18 mouse cellular contexts compared by ENCODE assay signal in genomic region chr10:98800949-98801348, GRCm38 (mm10).
DNase-seq lines count a peak whose midpoint lies in the region; ATAC-seq lines count a peak whose summit lies in the region.
"Had no signal": no experiment of that assay in that cellular context is flagged by ENCODE, and none has a peak within 500 bp of the region (broad histone marks: within the 10 kb centered on the region; RNA-seq: fewer than 3 reads in every experiment).

No protein-coding gene starts in this region.

- WGBS in lung, embryonic 15.5 days, result 51% methylated on average over 8 of the region's 8 CpGs
- 19% methylated on average over 8 of the region's 8 CpGs for WGBS in hindbrain, embryonic 13.5 days
- WGBS in limb, embryonic 10.5 days, result 67% methylated on average over 8 of the region's 8 CpGs
- WGBS in neural tube, embryonic 15.5 days, result 17% methylated on average over 8 of the region's 8 CpGs

- H3K9me3 ChIP-seq in lung, embryonic 15.5 days, result no peaks in the 10 kb centered on the region
- H3K9me3 ChIP-seq in hindbrain, embryonic 13.5 days, result no peaks in the 10 kb centered on the region
- H3K9me3 ChIP-seq in limb, embryonic 10.5 days (replicated peaks), result no peaks in the 10 kb centered on the region
- H3K9me3 ChIP-seq in neural tube, embryonic 15.5 days (replicated peaks), result no peaks in the 10 kb centered on the region
- H3K9me3 ChIP-seq: intestine, embryonic 15.5 days; kidney, embryonic 15.5 days; stomach, embryonic 15.5 days had no signal

- DNase-seq in lung, postnatal 14 days, result no peak
- no peak for DNase-seq in limb, embryonic 10.5 days (ENCODE audit: low spot score)
- DNase-seq in right cerebral cortex, postnatal 4 days, result no peak
- no peak for DNase-seq in right cerebral cortex, postnatal 10 days (ENCODE audit: low spot score in 2 of 2)
- DNase-seq: adrenal gland, postnatal 25 days; cerebellum, adult 8-10 months; gastrocnemius, postnatal 36 days; heart, postnatal 10 days; lung, adult 18-20 months; lung, postnatal 4 days; right cerebral cortex, adult 18-20 months; spleen, adult 18-20 months had no signal

- no peak overlapping the region for H3K9ac ChIP-seq in lung, embryonic 15.5 days
- no peak overlapping the region for H3K9ac ChIP-seq in hindbrain, embryonic 13.5 days
- no peak overlapping the region for H3K9ac ChIP-seq in neural tube, embryonic 15.5 days (replicated peaks)
- H3K9ac ChIP-seq: intestine, embryonic 15.5 days; kidney, embryonic 15.5 days; stomach, embryonic 15.5 days had no signal

- H3K4me2 ChIP-seq in lung, embryonic 15.5 days, result no peak overlapping the region
- peak overlapping the region; percentile 25; the same call in 1 of the 2 replicates for H3K4me2 ChIP-seq in hindbrain, embryonic 13.5 days
- H3K4me2 ChIP-seq in neural tube, embryonic 15.5 days, result peak overlapping the region; percentile 30
- H3K4me2 ChIP-seq: intestine, embryonic 15.5 days; kidney, embryonic 15.5 days; stomach, embryonic 15.5 days had no signal

- H3K27me3 ChIP-seq in lung, embryonic 15.5 days, result no peaks in the 10 kb centered on the region
- no peaks in the 10 kb centered on the region for H3K27me3 ChIP-seq in hindbrain, embryonic 13.5 days
- H3K27me3 ChIP-seq in limb, embryonic 10.5 days (ENCODE audit: low read depth, poor library complexity, severe bottlenecking), result no peaks in the 10 kb centered on the region
- no peaks in the 10 kb centered on the region for H3K27me3 ChIP-seq in neural tube, embryonic 15.5 days (replicated peaks)
- H3K27me3 ChIP-seq: intestine, embryonic 15.5 days; kidney, embryonic 15.5 days; stomach, embryonic 15.5 days had no signal

- ATAC-seq in lung, embryonic 15.5 days (ENCODE audit: borderline replicate concordance, extremely low read depth, low FRiP score, low TSS enrichment), result no peak
- no peak for ATAC-seq in hindbrain, embryonic 13.5 days (ENCODE audit: low FRiP score)
- ATAC-seq in neural tube, embryonic 15.5 days (ENCODE audit: low FRiP score), result no peak

- H3K27ac ChIP-seq in lung, embryonic 15.5 days, result 0 out of 2 replicates have a peak overlapping the region, but pooled peaks have one; percentile 1
- no peak overlapping the region for H3K27ac ChIP-seq in hindbrain, embryonic 13.5 days
- H3K27ac ChIP-seq in limb, embryonic 10.5 days, result peak overlapping the region; percentile 4; the same call in 1 of the 2 replicates
- H3K27ac ChIP-seq in neural tube, embryonic 15.5 days (replicated peaks), result no peak overlapping the region
- H3K27ac ChIP-seq: intestine, embryonic 15.5 days; kidney, embryonic 15.5 days; stomach, embryonic 15.5 days had no signal

- no peaks in the 10 kb centered on the region; the same call in 1 of the 2 replicates for H3K4me1 ChIP-seq in lung, embryonic 15.5 days
- H3K4me1 ChIP-seq in hindbrain, embryonic 13.5 days (replicated peaks), result peaks cover 7% of the 10 kb centered on the region
- peaks cover 9% of the 10 kb centered on the region; the same call in 1 of the 2 replicates for H3K4me1 ChIP-seq in limb, embryonic 10.5 days
- H3K4me1 ChIP-seq in neural tube, embryonic 15.5 days, result 0 out of 2 replicates have a peak, but pooled peaks cover 4% of the 10 kb centered on the region
- H3K4me1 ChIP-seq: intestine, embryonic 15.5 days; kidney, embryonic 15.5 days; stomach, embryonic 15.5 days had no signal

- H3K36me3 ChIP-seq in lung, embryonic 15.5 days, result no peaks in the 10 kb centered on the region
- H3K36me3 ChIP-seq in hindbrain, embryonic 13.5 days, result no peaks in the 10 kb centered on the region
- H3K36me3 ChIP-seq in limb, embryonic 10.5 days, result no peaks in the 10 kb centered on the region
- H3K36me3 ChIP-seq in neural tube, embryonic 15.5 days, result no peaks in the 10 kb centered on the region
- H3K36me3 ChIP-seq: intestine, embryonic 15.5 days; kidney, embryonic 15.5 days; stomach, embryonic 15.5 days had no signal

- H3K4me3 ChIP-seq in lung, embryonic 15.5 days, result no peak overlapping the region
- H3K4me3 ChIP-seq in hindbrain, embryonic 13.5 days, result no peak overlapping the region
- no peak overlapping the region for H3K4me3 ChIP-seq in limb, embryonic 10.5 days
- H3K4me3 ChIP-seq in neural tube, embryonic 15.5 days (replicated peaks), result no peak overlapping the region
- H3K4me3 ChIP-seq: intestine, embryonic 15.5 days; kidney, embryonic 15.5 days; stomach, embryonic 15.5 days had no signal

Comparison
In these comparisons a context has a peak if more than half of its experiments do, and no peak if none do; other contexts are left out.
1. H3K27ac ChIP-seq: peak in lung, embryonic 15.5 days (single experiment) and limb, embryonic 10.5 days (single experiment); none in hindbrain, embryonic 13.5 days (single experiment) and neural tube, embryonic 15.5 days (single experiment).